Mouse (Mus musculus) brain, embryonic 14.5 days (tissue): ENCODE data around the gene Zfp37.

Experiments
- CTCF ChIP-seq: fragments of 200-500 bp; IDR thresholded peaks from 2 replicates; pipeline ENCODE4 v1.5.1; 2012; ENCODE audit warnings: inconsistent platforms, mild to moderate bottlenecking, moderate library complexity, borderline replicate concordance; ENCODE audit not compliant: insufficient read depth, insufficient read length; ENCODE audit errors: extremely low read depth
- POLR2A ChIP-seq: fragments of 200-500 bp; IDR thresholded peaks from 2 replicates; pipeline ENCODE4 v1.6.1; 2012; ENCODE audit warnings: mild to moderate bottlenecking, inconsistent platforms, borderline replicate concordance; ENCODE audit not compliant: poor library complexity, insufficient read depth, insufficient read length, severe bottlenecking; ENCODE audit errors: extremely low read depth

DNA sequence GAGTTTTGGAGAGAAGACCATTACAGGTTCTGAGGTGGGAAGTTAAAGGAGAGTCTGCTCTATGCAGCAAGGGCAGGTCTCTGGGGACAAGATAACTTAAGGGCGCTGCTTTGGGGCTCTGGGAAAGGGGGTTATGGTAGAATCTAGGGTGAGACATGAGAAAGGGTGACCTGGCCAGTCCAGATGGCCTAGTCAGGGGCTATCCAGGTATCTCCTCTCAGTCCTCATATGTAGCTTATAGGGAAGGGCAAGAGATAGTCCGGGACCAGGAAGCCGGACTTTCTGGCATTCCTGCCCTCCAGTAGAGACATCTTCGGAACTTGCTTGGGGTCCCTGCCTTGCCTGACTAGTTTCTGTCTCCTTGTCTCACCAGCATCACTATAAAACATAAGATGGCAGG is 20.9 kb upstream of the Zfp37 start:
- TF ChIP-seq CTCF (no peak), POLR2A (no peak)
